Mouse (Mus musculus): ENCODE measurements around the gene Tmem50a.

- no peak for TF ChIP-seq POLR2A (IDR thresholded peaks at IDR 0.05; ENCODE audit: insufficient read depth, low read length)
- no peak for TF ChIP-seq EP300 (IDR thresholded peaks at IDR 0.05; ENCODE audit: insufficient read depth, low read depth, low read length)
These were observed 31.6 kb downstream of the Tmem50a start for GRCm38 (mm10) chr4:134883266-134883665.
